Mouse (Mus musculus) ES-E14 (cell line): ENCODE measurements at regions not wholly inside any gene's neighbourhood (a gene's known extent, or its start where the extent isn't known, plus 50 kb on each side); places are given as distances from the start of the nearest gene placed in this dataset.

ENCODE experiments used
- DNase-seq: peaks from one replicate; pipeline ENCODE4 v3.0.0-alpha.2; 2013; ENCODE audit warnings: low read depth, low spot score
- H3K27ac ChIP-seq: 2 replicates; pipeline ENCODE4 v1.5.1; 2012; ENCODE audit warnings: low read depth, mild to moderate bottlenecking, low read length, moderate library complexity, mixed read lengths; ENCODE audit not compliant: poor library complexity, insufficient read depth, severe bottlenecking
- H3K36me3 ChIP-seq: 2 replicates; pipeline ENCODE4 v1.6.1; 2012; ENCODE audit warnings: mild to moderate bottlenecking, low read length, moderate library complexity, mixed read lengths; ENCODE audit not compliant: control insufficient read depth, poor library complexity, insufficient read depth, severe bottlenecking
- H3K4me1 ChIP-seq, 2 experiments: fragments of 150-350 bp in 1 of 2; sonication (generic) in 1 of 2; 2 replicates each; pipeline ENCODE4 v1.6.1; 2012; ENCODE audit warnings: low read length in 2 of 2, mild to moderate bottlenecking in 1 of 2, mixed read lengths in 1 of 2; ENCODE audit not compliant: control insufficient read depth in 2 of 2, insufficient read depth in 2 of 2, poor library complexity in 1 of 2
- H3K4me3 ChIP-seq, 2 experiments: fragments of 150-350 bp in 1 of 2; sonication (generic) in 1 of 2; 2 replicates each; pipeline ENCODE4 v1.5.1; 2012; ENCODE audit warnings: low read length in 2 of 2, low read depth in 1 of 2, mild to moderate bottlenecking in 1 of 2, mixed read lengths in 1 of 2; ENCODE audit not compliant: insufficient read depth in 1 of 2, poor library complexity in 1 of 2, severe bottlenecking in 1 of 2
- H3K9ac ChIP-seq: 2 replicates; pipeline ENCODE4 v1.6.1; 2012; ENCODE audit warnings: low read depth, mild to moderate bottlenecking, low read length, mixed read lengths; ENCODE audit not compliant: poor library complexity, insufficient read depth, severe bottlenecking
- H3K9me3 ChIP-seq: fragments of 150-350 bp; sonication (generic); 2 replicates; pipeline ENCODE4 v1.6.1; 2012; ENCODE audit warnings: low read depth, mild to moderate bottlenecking, low read length; ENCODE audit not compliant: control insufficient read depth, insufficient read depth
- CHD2 ChIP-seq: IDR thresholded peaks from 2 replicates; pipeline ENCODE4 v1.6.1; 2014; ENCODE audit warnings: mild to moderate bottlenecking, low read depth, low read length, inconsistent platforms
- HCFC1 ChIP-seq: IDR thresholded peaks from 2 replicates; pipeline ENCODE4 v1.6.1; 2012; ENCODE audit warnings: low read length, inconsistent platforms, borderline replicate concordance; ENCODE audit not compliant: insufficient read depth
- MAFK ChIP-seq: IDR thresholded peaks from 2 replicates; pipeline ENCODE4 v1.6.1; 2014; ENCODE audit warnings: mild to moderate bottlenecking, low read depth, low read length, inconsistent platforms; ENCODE audit not compliant: insufficient read depth
- ZC3H11A ChIP-seq: IDR thresholded peaks from 2 replicates; pipeline ENCODE4 v1.6.1; 2012; ENCODE audit warnings: low read depth, mild to moderate bottlenecking, inconsistent platforms, low read length, borderline replicate concordance
- ZNF384 ChIP-seq: IDR thresholded peaks from 2 replicates; pipeline ENCODE4 v1.6.1; 2012; ENCODE audit warnings: low read depth, low read length, inconsistent platforms
- in situ Hi-C, 2 experiments: fragments of 600-800 bp; cut with MboI; formaldehyde crosslinking; loops; one replicate each; pipeline ENCODE4 v1.15.1; 2025; ENCODE audit warnings: low sequenced_read_pairs in 2 of 2, inconsistent platforms in 1 of 2; ENCODE audit not compliant: unreplicated experiment in 2 of 2

DNA sequence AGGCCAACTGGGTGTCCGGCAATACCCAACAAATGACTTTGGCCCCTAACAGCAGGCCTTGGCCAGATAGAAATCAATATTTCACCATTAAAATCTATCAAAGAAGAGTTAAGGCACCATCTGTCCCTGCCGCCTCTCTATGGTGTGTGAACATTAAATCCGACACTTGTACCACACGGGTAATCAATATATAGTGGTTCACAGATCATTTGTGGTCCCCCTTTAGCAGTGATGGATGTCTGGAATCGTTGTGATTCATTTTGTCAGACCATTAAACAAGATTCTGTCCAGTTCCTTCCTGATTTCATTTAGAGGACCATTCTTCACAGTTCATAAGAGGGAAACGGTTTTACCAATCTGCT, 105.2 kb downstream of the Insig2 start:
- in situ Hi-C loops: no loop called here
- no peaks in the 10 kb centered on the region for H3K9me3 ChIP-seq
- no peak for TF ChIP-seq ZNF384
- no peak for TF ChIP-seq CHD2
- no peak for TF ChIP-seq ZC3H11A
- TF ChIP-seq HCFC1: no peak
- TF ChIP-seq MAFK: no peak

GRCm38 (mm10) chr1:121243576-121243975, 88.8 kb downstream of the Insig2 start:
- H3K36me3 ChIP-seq: no peaks in the 10 kb centered on the region
- no peak overlapping the region for H3K27ac ChIP-seq
- TF ChIP-seq ZC3H11A (no peak), MAFK (no peak), CHD2 (no peak), HCFC1 (no peak), ZNF384 (no peak)
- no peaks in the 10 kb centered on the region for H3K9me3 ChIP-seq
- in situ Hi-C loops: no loop called here
- H3K4me3 ChIP-seq: no peak overlapping the region
- DNase-seq: no peak
- H3K9ac ChIP-seq: no peak overlapping the region
- H3K4me1 ChIP-seq: no peaks in the 10 kb centered on the region

More for the DNA sequence above, 105.2 kb downstream of the Insig2 start:
- Histone ChIP-seq H3K4me1 (no peaks in the 10 kb centered on the region), H3K4me3 (no peak overlapping the region), H3K27ac (no peak overlapping the region), H3K9ac (no peak overlapping the region), H3K36me3 (no peaks in the 10 kb centered on the region)
- DNase-seq: no peak

DNA sequence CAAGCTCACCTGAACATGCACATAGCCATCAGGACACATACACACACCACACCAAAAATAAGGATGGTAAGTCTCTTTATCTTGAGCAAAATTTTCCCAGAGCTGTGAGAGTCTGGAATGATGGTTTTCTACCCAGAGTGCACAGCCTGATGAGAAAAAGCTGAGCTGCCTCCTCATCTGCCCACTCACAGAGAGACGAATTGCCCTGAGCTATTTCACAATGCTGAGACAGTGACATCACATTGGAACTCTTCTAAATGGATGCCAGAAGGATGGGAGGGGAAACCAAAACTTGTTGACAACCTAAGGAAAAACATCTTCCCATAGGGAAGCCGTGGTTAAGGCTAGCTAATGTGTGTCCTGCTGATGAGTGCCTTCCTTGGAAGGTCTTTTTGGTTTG, 84.8 kb downstream of the Insig2 start:
- H3K27ac ChIP-seq: no peak overlapping the region
- no peaks in the 10 kb centered on the region for H3K4me1 ChIP-seq
- no peaks in the 10 kb centered on the region for H3K36me3 ChIP-seq
- H3K4me3 ChIP-seq: no peak overlapping the region
- no peak for DNase-seq
- no peak overlapping the region for H3K9ac ChIP-seq
- in situ Hi-C loops: no loop called here
- H3K9me3 ChIP-seq: no peaks in the 10 kb centered on the region
- TF ChIP-seq ZNF384 (no peak), HCFC1 (no peak), ZC3H11A (no peak), CHD2 (no peak), MAFK (no peak)

- DNase-seq: no peak
- H3K27ac ChIP-seq: no peak overlapping the region
- no peak overlapping the region for H3K9ac ChIP-seq
- H3K36me3 ChIP-seq: no peaks in the 10 kb centered on the region
- no peaks in the 10 kb centered on the region for H3K4me1 ChIP-seq
- in situ Hi-C loops: no loop called here
- no peak overlapping the region for H3K4me3 ChIP-seq
- H3K9me3 ChIP-seq: no peaks in the 10 kb centered on the region
- TF ChIP-seq ZC3H11A (peak; percentile 35; the same call in 1 of the 2 replicates), MAFK (no peak)
Measured at GRCm38 (mm10) chr1:121249081-121249480, 83.3 kb downstream of the Insig2 start.

- TF ChIP-seq MAFK (no peak), ZNF384 (no peak)
- Histone ChIP-seq H3K9ac (no peak overlapping the region), H3K27ac (no peak overlapping the region), H3K4me1 (no peaks in the 10 kb centered on the region), H3K36me3 (no peaks in the 10 kb centered on the region), H3K4me3 (no peak overlapping the region), H3K9me3 (no peaks in the 10 kb centered on the region)
- in situ Hi-C loops: no loop called here
- no peak for DNase-seq
Measured at GRCm38 (mm10) chr1:121250686-121251085, 81.7 kb downstream of the Insig2 start.
